Mouse (Mus musculus) cerebellum, adult 2 months (tissue): Measurements from ENCODE around the gene Dna2.

Experiments used
- CTCF ChIP-seq: fragments of 200-500 bp; IDR thresholded peaks from 2 replicates; pipeline ENCODE4 v1.5.1; 2011; ENCODE audit warnings: low read depth, mild to moderate bottlenecking, control low read depth, low read length, moderate library complexity, borderline replicate concordance; ENCODE audit not compliant: insufficient read depth
- POLR2A ChIP-seq: fragments of 200-500 bp; IDR thresholded peaks from 2 replicates; pipeline ENCODE4 v1.6.1; 2011; ENCODE audit warnings: low read length, control low read depth, borderline replicate concordance; ENCODE audit not compliant: insufficient read depth

DNA sequence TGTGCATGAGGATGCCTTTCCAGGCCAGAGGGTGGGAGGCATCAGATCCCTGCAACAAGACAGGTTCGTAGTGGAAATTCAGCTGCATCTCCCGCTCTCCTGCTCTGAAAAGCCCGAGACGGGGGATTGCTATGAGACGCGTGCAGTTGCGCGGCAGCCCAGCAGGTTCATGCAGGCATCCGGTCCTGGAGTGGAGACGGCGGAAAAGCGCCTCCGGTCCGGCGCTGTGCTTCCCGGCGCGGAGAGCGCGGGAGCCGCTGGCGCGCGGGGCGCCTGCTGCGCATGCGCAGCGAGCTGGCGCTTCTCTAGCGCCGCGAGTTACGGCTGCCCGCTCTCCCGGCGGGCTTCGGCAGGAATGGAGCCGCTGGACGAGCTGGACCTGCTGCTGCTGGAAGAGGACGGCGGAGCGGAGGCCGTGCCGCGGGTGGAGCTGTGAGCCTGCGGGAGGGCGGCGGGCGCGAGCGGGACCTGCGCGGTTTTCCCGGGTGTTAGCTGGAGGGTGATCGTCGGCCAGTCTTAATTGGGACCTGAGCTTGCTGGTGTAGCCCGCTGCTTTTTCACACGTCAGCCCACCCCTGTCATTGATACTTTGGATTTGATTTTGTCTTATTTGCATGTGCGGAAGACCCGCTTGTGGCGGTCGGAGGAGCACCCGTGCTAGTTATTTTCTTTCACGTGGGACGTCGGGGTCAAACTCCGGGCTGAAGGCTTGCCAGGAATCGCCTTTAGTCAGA, at the start of gene Dna2:
- TF ChIP-seq CTCF: no peak; the same call in 1 of the 2 replicates
- no peak for TF ChIP-seq POLR2A
